Mouse (Mus musculus) lung, embryonic 14.5 days (tissue): ENCODE measurements around the gene Fam222b. TPM values are rescaled to one million over a fixed set of nuclear protein-coding genes. Genes with fewer than 3 reads are reported as not detected.

ENCODE experiments used
- ATAC-seq: fragments of 200-750 bp; cut with Nextera tagmentation; 2 replicates; pipeline ENCODE4 v1.8.0; 2017; ENCODE audit warnings: mild to moderate bottlenecking, moderate TSS enrichment, moderate library complexity; ENCODE audit not compliant: insufficient read depth
- DNase-seq: peaks from one replicate; pipeline ENCODE4 v3.0.0-alpha.2; 2015
- H3K27ac ChIP-seq: fragments of 300-500 bp; sonication (generic); 2 replicates; pipeline ENCODE4 v1.5.1; 2014; ENCODE audit warnings: low read depth, mild to moderate bottlenecking, moderate library complexity
- H3K27me3 ChIP-seq: fragments of 300-500 bp; sonication (generic); 2 replicates; pipeline ENCODE4 v1.6.1; 2014; ENCODE audit warnings: low read length, control low read depth; ENCODE audit not compliant: insufficient read depth
- H3K36me3 ChIP-seq: fragments of 300-500 bp; sonication (generic); 2 replicates; pipeline ENCODE4 v1.6.1; 2014; ENCODE audit warnings: control low read depth; ENCODE audit not compliant: insufficient read depth
- H3K4me1 ChIP-seq: fragments of 300-500 bp; sonication (generic); 2 replicates; pipeline ENCODE4 v1.6.1; 2014; ENCODE audit warnings: antibody characterized with exemption, control low read depth; ENCODE audit not compliant: insufficient read depth
- H3K4me2 ChIP-seq: fragments of 300-500 bp; sonication (generic); 2 replicates; pipeline ENCODE4 v1.6.1; 2014; ENCODE audit warnings: mild to moderate bottlenecking
- H3K4me3 ChIP-seq: fragments of 300-500 bp; sonication (generic); 2 replicates; pipeline ENCODE4 v1.5.1; 2014; ENCODE audit warnings: low read depth, low read length
- H3K9ac ChIP-seq: fragments of 300-500 bp; sonication (generic); 2 replicates; pipeline ENCODE4 v1.6.1; 2014
- H3K9me3 ChIP-seq: fragments of 300-500 bp; sonication (generic); 2 replicates; pipeline ENCODE4 v1.6.1; 2016; ENCODE audit warnings: low read depth, low read length, control low read depth
- CTCF ChIP-seq: IDR thresholded peaks from 2 replicates; pipeline ENCODE4 v1.5.1; 2016; ENCODE audit warnings: antibody characterized with exemption, low read depth
- WGBS: fragments of 180-500 bp; shearing (Covaris S2); extraction: QIAGEN DNeasy Blood & Tissue Kit; methylation state at CpG from one replicate; pipeline ENCODE4 v1.1.7; 2014; 5-methylcytosine and 5-hydroxymethylcytosine counted together
- polyA plus RNA-seq: library from polyadenylated mRNA; unstranded; fragments of >200 nt; fragmentation: Nextera tagmentation; extraction: Ambion mirVana; gene quantifications from 2 replicates; pipeline ENCODE4 v1.2.1, GENCODE M21; 2014

The Fam222b gene
- polyA plus RNA-seq, 1 experiment from 2014 or later = 17.8 TPM

DNA sequence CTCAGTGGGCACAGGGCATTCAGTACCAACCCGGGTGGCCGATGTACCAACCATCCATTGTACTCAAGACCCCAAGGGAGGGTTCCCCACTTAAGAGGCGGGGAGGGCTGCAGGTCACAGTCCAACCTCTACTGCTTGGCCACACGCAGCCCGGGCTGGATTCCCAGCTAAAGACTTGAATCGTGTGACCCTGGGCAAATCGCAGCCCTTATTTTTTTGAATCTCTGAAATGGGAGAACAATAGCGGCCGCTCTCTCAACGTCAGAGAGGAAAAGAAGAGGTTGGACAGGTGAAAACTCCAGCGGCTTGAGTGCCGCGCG, 70.1 kb downstream of the Fam222b start:
- H3K4me3 ChIP-seq = peak overlapping the region; percentile 100
- no peak for ATAC-seq
- peaks cover 34% of the 10 kb centered on the region for H3K36me3 ChIP-seq
- under 1% methylated on average over 14 of the region's 14 CpGs for WGBS
- peak overlapping the region; percentile 99 for H3K9ac ChIP-seq
- H3K27ac ChIP-seq = peak overlapping the region; percentile 99
- no peaks in the 10 kb centered on the region for H3K9me3 ChIP-seq
- peak; percentile 46 for DNase-seq
- TF ChIP-seq CTCF = no peak
- no peaks in the 10 kb centered on the region for H3K27me3 ChIP-seq
- H3K4me2 ChIP-seq = peak overlapping the region; percentile 90
- peaks cover 10% of the 10 kb centered on the region for H3K4me1 ChIP-seq

DNA sequence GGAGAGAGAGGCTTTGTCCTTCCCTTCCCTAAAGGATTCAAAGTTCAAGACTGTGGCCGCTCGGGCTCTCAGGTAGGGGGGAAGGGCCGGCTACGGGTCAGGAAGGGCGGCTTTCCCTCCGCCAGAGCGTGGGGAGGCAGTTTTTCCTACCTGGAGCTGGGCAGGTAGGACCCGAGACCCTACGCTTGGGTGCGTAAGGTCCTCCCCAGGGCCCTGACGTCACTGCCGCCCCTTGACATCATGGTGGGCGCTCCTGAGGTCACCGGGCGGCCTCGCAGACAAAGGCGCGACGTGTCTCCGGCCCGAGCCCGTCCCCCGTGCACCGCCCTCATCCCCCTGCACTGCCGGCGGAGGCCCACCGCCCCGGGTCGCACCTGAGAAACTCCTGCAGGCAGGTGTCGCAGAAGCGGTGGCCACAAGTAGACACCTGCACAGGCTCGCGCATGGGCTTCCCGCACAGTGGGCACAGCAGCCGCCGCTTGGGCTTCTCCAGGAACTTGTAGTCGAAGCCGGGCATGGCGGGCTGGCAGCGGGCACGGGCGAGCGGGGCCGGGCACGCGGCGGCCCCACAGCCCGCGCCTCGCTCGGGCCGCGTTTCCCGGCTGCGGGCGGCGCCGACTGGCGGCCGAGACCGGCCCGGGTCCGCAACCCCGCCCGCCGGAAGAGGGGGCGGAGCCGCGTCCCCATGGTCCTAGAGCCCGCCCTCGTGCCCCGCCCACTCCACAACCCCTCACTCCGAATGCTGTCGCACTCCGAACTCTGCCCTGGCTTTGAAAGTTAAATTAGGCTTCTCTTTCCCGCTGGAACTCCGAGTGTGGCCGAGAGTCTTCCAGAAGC, 70.7 kb downstream of the Fam222b start, which contains the start of gene Traf4:
Gene Traf4 (minus strand): TSS at position 666 of the 837 bp plus-strand sequence.
- Histone ChIP-seq H3K4me3 (peak within 1 kb of the TSS; percentile 100), H3K27ac (peak within 1 kb of the TSS; percentile 99), H3K9me3 (no peaks in the 10 kb centered on the region), H3K36me3 (peaks cover 28% of the 10 kb centered on the region), H3K27me3 (no peaks in the 10 kb centered on the region), H3K4me2 (peak within 1 kb of the TSS; percentile 90), H3K9ac (peak within 1 kb of the TSS; percentile 99), H3K4me1 (peaks cover 10% of the 10 kb centered on the region)
- ATAC-seq = peak; percentile 82
- peak; percentile 96 for DNase-seq
- under 1% methylated on average over 78 of the region's 78 CpGs for WGBS
- 0 out of 2 replicates have a peak, but pooled peaks have one; percentile 1 for TF ChIP-seq CTCF

DNA sequence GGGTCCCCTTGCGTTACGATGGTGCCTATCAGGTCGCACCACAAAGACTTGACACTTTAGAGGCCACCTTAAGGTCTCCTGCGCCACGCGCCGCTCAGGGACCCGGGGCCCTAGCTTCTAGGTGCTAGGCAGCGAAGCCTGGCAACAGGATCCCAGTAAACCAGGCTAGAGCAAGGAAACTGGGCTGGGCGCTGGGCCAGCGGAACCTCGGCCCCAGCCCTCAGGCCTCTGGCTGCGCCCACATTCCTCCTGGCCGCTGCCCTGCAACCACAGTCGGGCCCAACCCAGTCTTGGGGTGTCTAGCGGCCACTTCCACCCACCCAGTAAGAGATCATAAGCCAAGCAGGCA, 71.3 kb downstream of the Fam222b start:
- DNase-seq (peak; percentile 84), ATAC-seq (peak; percentile 21)
- WGBS = 4% methylated on average over 16 of the region's 16 CpGs
- Histone ChIP-seq H3K4me3 (peak overlapping the region; percentile 100), H3K4me2 (peak overlapping the region; percentile 90), H3K9me3 (no peaks in the 10 kb centered on the region), H3K9ac (peak overlapping the region; percentile 99), H3K4me1 (peaks cover 10% of the 10 kb centered on the region), H3K27ac (peak overlapping the region; percentile 99), H3K27me3 (no peaks in the 10 kb centered on the region), H3K36me3 (peaks cover 22% of the 10 kb centered on the region)
- TF ChIP-seq CTCF = no peak

DNA sequence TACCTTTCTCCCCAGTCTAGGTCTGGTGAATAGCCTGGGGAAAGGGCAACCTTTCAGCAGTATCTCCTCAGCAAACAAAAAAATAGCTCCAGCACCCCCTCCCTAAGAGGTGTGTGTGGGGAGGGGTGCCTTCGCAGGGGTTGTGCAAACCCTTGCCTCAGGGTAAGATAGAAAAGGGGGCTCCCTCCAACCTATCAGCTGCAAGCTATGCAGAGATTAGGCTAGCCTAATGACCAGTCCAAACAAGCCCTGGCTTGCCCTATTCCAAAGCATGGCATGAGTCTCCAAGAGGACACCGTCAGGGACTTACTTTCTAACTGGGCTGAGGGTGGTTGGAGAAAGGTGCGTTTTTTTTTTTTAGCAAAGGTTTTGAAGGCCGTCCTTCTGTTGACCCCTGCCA, 71.7 kb downstream of the Fam222b start:
- Histone ChIP-seq H3K4me1 (peaks cover 10% of the 10 kb centered on the region), H3K9me3 (no peaks in the 10 kb centered on the region), H3K36me3 (peaks cover 18% of the 10 kb centered on the region), H3K27me3 (no peaks in the 10 kb centered on the region), H3K4me2 (peak overlapping the region; percentile 90), H3K9ac (peak overlapping the region; percentile 99), H3K27ac (peak overlapping the region; percentile 99), H3K4me3 (peak overlapping the region; percentile 100)
- WGBS = 44% methylated on average over 4 of the region's 4 CpGs
- TF ChIP-seq CTCF = no peak
- DNase-seq = no peak
- ATAC-seq = no peak

DNA sequence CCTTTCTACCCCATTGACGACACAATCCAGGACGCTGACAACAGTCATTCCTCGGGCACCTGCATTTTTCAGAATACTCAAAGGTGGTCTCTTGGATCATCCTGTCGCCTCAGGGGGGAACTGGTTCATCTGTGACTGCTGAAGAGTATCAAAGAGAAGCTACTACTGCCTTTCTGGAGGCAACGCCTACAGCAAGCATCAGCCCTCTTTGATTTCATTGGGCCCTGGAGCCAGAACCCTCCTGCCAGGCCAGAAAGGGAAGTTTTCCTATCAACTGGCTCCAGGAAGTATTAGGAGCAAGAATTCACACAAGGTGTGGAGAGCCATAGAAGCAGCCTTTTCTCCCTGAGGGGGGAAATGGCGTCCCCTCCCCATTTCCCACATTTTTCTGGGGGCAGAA, 72.2 kb downstream of the Fam222b start:
- Histone ChIP-seq H3K36me3 (peaks cover 13% of the 10 kb centered on the region), H3K9ac (0 out of 2 replicates have a peak overlapping the region, but pooled peaks have one; percentile 99), H3K9me3 (no peaks in the 10 kb centered on the region), H3K4me3 (no peak overlapping the region), H3K27me3 (no peaks in the 10 kb centered on the region), H3K4me1 (peaks cover 10% of the 10 kb centered on the region), H3K4me2 (0 out of 2 replicates have a peak overlapping the region, but pooled peaks have one; percentile 90), H3K27ac (no peak overlapping the region)
- no peak for TF ChIP-seq CTCF
- DNase-seq (no peak), ATAC-seq (no peak)
- 61% methylated on average over 6 of the region's 6 CpGs for WGBS

DNA sequence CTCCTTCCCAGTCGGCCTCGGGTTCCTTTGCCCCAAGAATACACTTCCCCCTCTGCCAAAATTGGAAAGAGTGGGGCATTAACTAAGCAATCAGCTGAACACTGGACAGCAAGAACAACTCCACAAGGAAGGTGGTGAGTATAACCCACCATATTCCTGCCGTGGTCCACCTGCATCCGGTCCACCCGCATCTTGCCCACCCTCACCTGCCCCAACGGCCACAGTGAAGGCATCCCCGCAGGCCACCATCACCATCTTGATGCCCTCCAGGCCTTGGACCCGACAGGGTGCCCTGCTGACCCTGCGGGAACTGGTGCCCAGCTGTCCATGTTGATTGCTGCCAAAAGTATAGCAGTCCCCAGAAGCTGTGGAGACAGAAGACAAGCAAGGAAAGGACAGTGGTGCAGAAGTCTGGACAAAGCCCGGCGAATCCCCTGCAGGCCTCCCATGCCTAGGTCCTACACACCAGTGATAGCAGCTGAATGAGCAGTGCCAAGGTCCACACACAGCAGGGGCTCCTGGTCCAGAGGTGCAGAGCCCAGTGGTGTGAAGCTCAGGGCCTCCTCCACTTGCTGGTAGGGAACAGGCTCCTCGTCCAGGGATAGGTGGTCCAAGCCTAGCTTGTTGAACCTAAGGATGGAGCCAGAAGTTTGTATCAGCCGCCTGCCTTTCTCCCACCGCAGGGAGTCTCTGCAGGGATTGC, 72.9 kb downstream of the Fam222b start:
- ATAC-seq = no peak
- H3K27me3 ChIP-seq = no peaks in the 10 kb centered on the region
- no peak overlapping the region for H3K4me3 ChIP-seq
- H3K9me3 ChIP-seq = no peaks in the 10 kb centered on the region
- TF ChIP-seq CTCF = no peak
- H3K36me3 ChIP-seq = peaks cover 5% of the 10 kb centered on the region; the same call in 1 of the 2 replicates
- H3K9ac ChIP-seq = no peak overlapping the region
- peaks cover 10% of the 10 kb centered on the region for H3K4me1 ChIP-seq
- 91% methylated on average over 14 of the region's 14 CpGs for WGBS
- DNase-seq = no peak
- no peak overlapping the region for H3K4me2 ChIP-seq
- no peak overlapping the region for H3K27ac ChIP-seq
